Mouse (Mus musculus) liver, embryonic 16.5 days (tissue): ENCODE measurements around the gene Slc6a11. TPM values are rescaled to one million over a fixed set of nuclear protein-coding genes. Genes with fewer than 3 reads are reported as not detected.

Experiments used
- ATAC-seq: fragments of 200-750 bp; cut with Nextera tagmentation; 2 replicates; pipeline ENCODE4 v1.8.0; 2017; ENCODE audit warnings: low read depth, mild to moderate bottlenecking, moderate number of reproducible peaks, moderate library complexity
- H3K27ac ChIP-seq: fragments of 300-500 bp; sonication (generic); 2 replicates; pipeline ENCODE4 v1.5.1; 2014; ENCODE audit warnings: mild to moderate bottlenecking, low read length
- H3K27me3 ChIP-seq: fragments of 300-500 bp; sonication (generic); 2 replicates; pipeline ENCODE4 v1.6.1; 2014; ENCODE audit warnings: low read depth, low read length, mixed read lengths; ENCODE audit not compliant: control insufficient read depth, insufficient read depth
- H3K36me3 ChIP-seq: fragments of 300-500 bp; sonication (generic); 2 replicates; pipeline ENCODE4 v1.6.1; 2014; ENCODE audit warnings: mild to moderate bottlenecking; ENCODE audit not compliant: control insufficient read depth, insufficient read depth
- H3K4me1 ChIP-seq: fragments of 300-500 bp; sonication (generic); 2 replicates; pipeline ENCODE4 v1.6.1; 2014; ENCODE audit warnings: low read depth, low read length, mixed read lengths; ENCODE audit not compliant: control insufficient read depth
- H3K4me2 ChIP-seq: fragments of 300-500 bp; sonication (generic); 2 replicates; pipeline ENCODE4 v1.6.1; 2014; ENCODE audit warnings: low read depth, low read length, mixed read lengths
- H3K4me3 ChIP-seq: fragments of 300-500 bp; sonication (generic); 2 replicates; pipeline ENCODE4 v1.5.1; 2014; ENCODE audit warnings: low read depth, mild to moderate bottlenecking, low read length
- H3K9ac ChIP-seq: fragments of 300-500 bp; sonication (generic); 2 replicates; pipeline ENCODE4 v1.6.1; 2014; ENCODE audit warnings: low read depth, low read length
- H3K9me3 ChIP-seq: fragments of 300-500 bp; sonication (generic); replicated peaks from 2 replicates; pipeline ENCODE4 v1.6.1; 2016; ENCODE audit warnings: low read length; ENCODE audit not compliant: control insufficient read depth
- WGBS: fragments of 180-500 bp; shearing (Covaris S2); extraction: QIAGEN DNeasy Blood & Tissue Kit; methylation state at CpG from one replicate; pipeline ENCODE4 v1.1.7; 2014; ENCODE audit not compliant: insufficient replicate concordance; 5-methylcytosine and 5-hydroxymethylcytosine counted together
- polyA plus RNA-seq: library from polyadenylated mRNA; unstranded; fragments of >200 nt; fragmentation: Nextera tagmentation; extraction: Ambion mirVana; gene quantifications from 2 replicates; pipeline ENCODE4 v1.2.1, GENCODE M21; 2015

Gene Slc6a11
- polyA plus RNA-seq, 1 experiment from 2014 or later = not detected

DNA sequence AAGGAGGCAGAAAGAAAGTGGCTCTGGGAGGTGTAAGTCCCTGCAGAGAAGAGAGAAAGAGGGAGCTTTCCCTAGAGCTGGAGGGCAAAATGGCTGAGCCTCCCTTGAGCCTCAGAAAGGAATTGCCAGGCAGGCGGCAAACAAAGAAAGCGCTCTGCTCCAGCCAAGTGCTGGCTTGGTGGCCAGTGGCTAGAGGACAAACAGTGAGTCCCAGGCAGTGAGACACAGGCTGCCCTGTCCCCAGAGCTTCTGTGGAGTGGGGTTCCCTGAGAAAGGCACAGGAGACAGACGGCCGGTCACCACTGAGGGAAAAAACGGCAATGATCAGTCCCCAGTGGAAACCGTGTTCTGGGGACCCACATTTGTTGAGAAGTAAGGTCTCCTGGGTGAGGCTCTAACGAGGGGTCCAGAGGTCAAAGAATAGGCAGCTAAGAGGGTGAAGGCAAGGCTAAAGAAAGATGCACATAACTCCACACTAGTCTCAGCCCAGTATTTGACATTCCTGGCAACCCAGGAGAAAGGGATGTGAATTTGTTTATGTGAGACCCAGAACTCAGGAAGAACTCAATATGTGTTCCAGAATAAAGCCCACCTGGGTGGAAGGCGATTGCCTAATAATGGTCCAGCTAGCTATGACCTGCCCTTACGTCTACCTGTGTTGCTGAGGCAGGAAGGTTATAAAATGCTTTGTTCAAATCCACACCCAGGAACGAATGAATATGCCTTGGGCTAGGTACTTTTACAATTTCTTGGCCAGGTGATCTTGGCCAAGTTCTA is 153.1 kb downstream of the Slc6a11 start:
- 44% methylated on average over 10 of the region's 10 CpGs for WGBS
- Histone ChIP-seq H3K36me3 (no peaks in the 10 kb centered on the region), H3K4me1 (no peaks in the 10 kb centered on the region), H3K27me3 (peaks cover 45% of the 10 kb centered on the region), H3K4me3 (no peak overlapping the region), H3K9me3 (no peaks in the 10 kb centered on the region), H3K4me2 (no peak overlapping the region), H3K27ac (no peak overlapping the region), H3K9ac (no peak overlapping the region)
- ATAC-seq = no peak

DNA sequence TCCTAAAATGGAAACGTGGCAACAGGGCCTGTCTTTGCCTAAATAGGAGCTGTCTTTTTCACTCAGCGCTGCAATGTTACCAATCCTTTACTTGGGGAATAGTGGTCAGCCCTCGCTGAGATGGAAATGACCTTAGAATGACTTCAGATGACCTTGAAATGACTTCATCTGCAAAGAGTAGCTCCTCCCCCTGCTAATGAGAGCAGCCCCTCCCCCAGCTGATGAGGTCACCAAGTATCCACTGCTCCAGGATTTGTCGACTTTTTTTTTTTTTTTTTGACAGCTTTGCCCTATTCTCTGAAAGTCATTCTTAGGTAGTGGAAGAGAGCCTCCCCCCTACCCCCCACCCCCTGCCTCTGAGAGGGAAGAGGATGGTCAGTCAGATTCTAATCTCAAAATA is 154.4 kb downstream of the Slc6a11 start:
- no peak overlapping the region for H3K4me2 ChIP-seq
- H3K4me1 ChIP-seq = no peaks in the 10 kb centered on the region
- WGBS = 24% methylated on average over 4 of the region's 4 CpGs
- no peak overlapping the region for H3K9ac ChIP-seq
- no peak overlapping the region for H3K4me3 ChIP-seq
- H3K27ac ChIP-seq = no peak overlapping the region
- peaks cover 45% of the 10 kb centered on the region for H3K27me3 ChIP-seq
- ATAC-seq = no peak
- H3K9me3 ChIP-seq = no peaks in the 10 kb centered on the region
- H3K36me3 ChIP-seq = no peaks in the 10 kb centered on the region

DNA sequence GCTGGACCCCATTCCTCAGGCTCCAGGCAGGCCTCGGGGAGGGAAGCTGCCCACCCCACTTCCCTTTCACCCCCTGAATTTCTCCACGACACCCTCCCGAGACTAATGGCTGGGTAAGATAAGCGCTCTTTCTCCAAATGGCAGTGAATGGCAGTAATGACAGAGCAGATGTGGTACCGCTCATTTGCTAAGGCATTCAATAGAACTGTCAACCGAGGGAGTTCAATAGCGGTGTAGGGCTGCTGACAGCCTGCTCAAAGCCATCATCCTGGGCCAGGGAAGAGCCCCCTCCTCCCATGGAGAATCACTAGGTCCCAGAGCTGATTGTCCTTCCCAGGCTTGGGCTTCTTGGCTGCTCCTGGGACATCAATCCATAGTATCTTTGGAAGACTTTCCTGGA is 158.1 kb downstream of the Slc6a11 start:
- no peak for ATAC-seq
- 25% methylated on average over 7 of the region's 7 CpGs for WGBS
- Histone ChIP-seq H3K36me3 (no peaks in the 10 kb centered on the region), H3K27ac (no peak overlapping the region), H3K9ac (no peak overlapping the region), H3K4me2 (no peak overlapping the region), H3K4me3 (no peak overlapping the region), H3K27me3 (peaks cover 22% of the 10 kb centered on the region), H3K4me1 (no peaks in the 10 kb centered on the region), H3K9me3 (no peaks in the 10 kb centered on the region)

DNA sequence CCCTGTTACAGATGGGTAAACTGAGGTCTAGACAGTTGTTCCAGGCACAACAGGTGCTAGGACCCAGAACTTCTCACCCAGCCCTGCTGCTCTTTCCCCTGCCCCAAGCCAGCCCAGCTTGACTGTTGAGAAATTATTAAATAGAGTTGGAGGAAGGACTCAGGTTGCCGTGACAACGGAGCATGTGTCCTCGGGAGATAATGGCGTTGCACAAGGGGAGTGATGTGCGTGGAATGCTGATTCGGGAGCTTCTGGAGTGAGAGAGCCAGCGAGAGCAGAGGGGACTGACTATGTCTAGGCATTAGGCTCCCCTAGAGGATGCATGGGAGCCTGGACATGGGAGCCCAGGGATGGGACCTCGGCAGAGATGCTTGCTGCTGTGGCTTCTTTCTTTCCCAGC is 159.1 kb downstream of the Slc6a11 start:
- H3K27ac ChIP-seq = no peak overlapping the region
- H3K4me3 ChIP-seq = no peak overlapping the region
- no peaks in the 10 kb centered on the region for H3K36me3 ChIP-seq
- peaks cover 13% of the 10 kb centered on the region; the same call in 1 of the 2 replicates for H3K27me3 ChIP-seq
- H3K4me1 ChIP-seq = no peaks in the 10 kb centered on the region
- H3K9me3 ChIP-seq = no peaks in the 10 kb centered on the region
- no peak overlapping the region for H3K9ac ChIP-seq
- no peak overlapping the region for H3K4me2 ChIP-seq
- WGBS = 45% methylated on average over 8 of the region's 8 CpGs
- ATAC-seq = no peak

DNA sequence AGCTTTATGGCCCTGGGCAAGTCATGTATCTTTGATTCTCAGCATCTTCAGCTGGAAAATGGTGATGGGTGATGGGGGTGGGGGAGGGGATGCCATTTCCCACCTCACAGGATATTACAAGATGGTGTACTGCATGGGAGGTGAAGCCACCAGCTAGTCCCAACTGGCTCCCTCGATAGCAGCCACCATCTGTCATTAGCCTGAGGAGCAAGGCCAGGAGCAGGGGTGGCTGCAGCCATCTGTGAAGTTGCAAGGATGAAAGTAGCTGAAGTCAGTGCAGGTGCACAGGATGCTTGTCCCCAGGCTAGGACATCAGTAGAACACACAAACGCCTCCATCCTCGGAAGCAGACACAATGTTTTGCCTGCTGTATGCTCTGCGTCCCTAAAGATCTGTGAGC is 159.9 kb downstream of the Slc6a11 start:
- ATAC-seq = no peak
- Histone ChIP-seq H3K36me3 (no peaks in the 10 kb centered on the region), H3K4me3 (no peak overlapping the region), H3K4me1 (no peaks in the 10 kb centered on the region), H3K27me3 (peaks cover 8% of the 10 kb centered on the region; the same call in 1 of the 2 replicates), H3K9ac (no peak overlapping the region), H3K27ac (no peak overlapping the region), H3K4me2 (no peak overlapping the region), H3K9me3 (no peaks in the 10 kb centered on the region)
- 44% methylated on average over 4 of the region's 4 CpGs for WGBS

DNA sequence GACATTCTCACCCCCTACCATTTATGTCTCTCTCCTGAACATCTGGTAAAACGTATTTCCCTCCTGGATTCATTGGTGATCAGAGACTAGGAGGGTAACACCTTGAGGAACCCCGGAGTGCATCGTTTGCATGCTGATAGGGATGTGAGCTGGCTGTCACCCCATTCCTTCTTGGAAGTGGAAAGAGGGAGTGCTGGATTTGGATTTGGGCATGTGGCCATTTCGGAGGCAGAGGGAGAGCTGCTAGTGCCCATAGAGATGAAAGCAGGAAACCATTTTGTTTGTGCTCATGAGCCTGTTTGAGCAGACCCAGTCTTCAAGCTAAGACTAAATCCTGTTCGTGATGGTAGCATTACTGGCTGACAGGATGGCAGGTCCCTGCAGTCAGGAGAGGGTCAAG is 160.4 kb downstream of the Slc6a11 start:
- Histone ChIP-seq H3K36me3 (no peaks in the 10 kb centered on the region), H3K27ac (no peak overlapping the region), H3K27me3 (peaks cover 6% of the 10 kb centered on the region; the same call in 1 of the 2 replicates), H3K4me1 (no peaks in the 10 kb centered on the region), H3K9me3 (no peaks in the 10 kb centered on the region), H3K4me3 (no peak overlapping the region), H3K9ac (no peak overlapping the region), H3K4me2 (no peak overlapping the region)
- 37% methylated on average over 5 of the region's 5 CpGs for WGBS
- ATAC-seq = no peak

DNA sequence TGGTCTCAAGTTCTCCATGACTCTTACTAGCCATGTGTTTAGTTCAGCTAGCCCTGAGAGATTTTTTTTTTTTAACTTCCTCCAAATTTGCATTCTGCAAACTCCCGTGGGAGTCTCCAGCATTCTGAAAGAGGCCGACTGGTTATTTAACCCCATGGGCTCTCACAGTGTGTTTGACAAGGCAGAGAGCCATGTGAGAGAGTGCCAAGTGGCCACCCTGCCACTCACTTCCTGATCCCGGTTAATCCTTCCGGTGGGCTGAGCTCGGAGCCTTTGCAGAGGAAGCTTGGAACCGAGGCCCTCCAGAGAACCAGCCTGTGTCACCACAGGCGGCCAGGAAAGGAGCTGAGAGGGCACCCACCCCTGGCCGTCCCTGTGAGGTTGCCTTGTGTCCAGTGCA is 162.5 kb downstream of the Slc6a11 start:
- no peak for ATAC-seq
- H3K9me3 ChIP-seq = no peaks in the 10 kb centered on the region
- 25% methylated on average over 8 of the region's 8 CpGs for WGBS
- no peak overlapping the region for H3K27ac ChIP-seq
- H3K4me2 ChIP-seq = no peak overlapping the region
- H3K4me1 ChIP-seq = no peaks in the 10 kb centered on the region
- no peak overlapping the region for H3K4me3 ChIP-seq
- H3K9ac ChIP-seq = no peak overlapping the region
- no peaks in the 10 kb centered on the region for H3K36me3 ChIP-seq
- no peaks in the 10 kb centered on the region for H3K27me3 ChIP-seq

DNA sequence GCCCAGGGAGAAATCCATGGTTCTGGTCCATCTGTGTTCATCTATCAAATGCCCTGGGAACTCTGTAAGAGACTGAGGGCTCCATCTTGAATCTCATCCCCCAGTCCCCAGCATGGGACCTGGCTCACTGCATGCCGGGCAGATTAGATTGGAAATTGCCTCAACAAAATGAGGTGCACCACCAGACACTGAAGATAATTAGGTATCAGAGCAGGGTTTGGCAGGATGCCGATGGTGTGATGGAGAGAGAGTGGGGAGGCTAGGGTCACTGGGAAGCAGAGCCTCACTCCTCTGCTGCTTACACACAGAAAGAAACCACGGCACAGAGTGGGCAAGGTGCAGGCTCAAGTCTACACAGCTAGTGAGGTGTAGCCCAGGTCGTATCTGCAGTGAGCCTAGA is 164.0 kb downstream of the Slc6a11 start:
- WGBS = 54% methylated on average over 4 of the region's 4 CpGs

DNA sequence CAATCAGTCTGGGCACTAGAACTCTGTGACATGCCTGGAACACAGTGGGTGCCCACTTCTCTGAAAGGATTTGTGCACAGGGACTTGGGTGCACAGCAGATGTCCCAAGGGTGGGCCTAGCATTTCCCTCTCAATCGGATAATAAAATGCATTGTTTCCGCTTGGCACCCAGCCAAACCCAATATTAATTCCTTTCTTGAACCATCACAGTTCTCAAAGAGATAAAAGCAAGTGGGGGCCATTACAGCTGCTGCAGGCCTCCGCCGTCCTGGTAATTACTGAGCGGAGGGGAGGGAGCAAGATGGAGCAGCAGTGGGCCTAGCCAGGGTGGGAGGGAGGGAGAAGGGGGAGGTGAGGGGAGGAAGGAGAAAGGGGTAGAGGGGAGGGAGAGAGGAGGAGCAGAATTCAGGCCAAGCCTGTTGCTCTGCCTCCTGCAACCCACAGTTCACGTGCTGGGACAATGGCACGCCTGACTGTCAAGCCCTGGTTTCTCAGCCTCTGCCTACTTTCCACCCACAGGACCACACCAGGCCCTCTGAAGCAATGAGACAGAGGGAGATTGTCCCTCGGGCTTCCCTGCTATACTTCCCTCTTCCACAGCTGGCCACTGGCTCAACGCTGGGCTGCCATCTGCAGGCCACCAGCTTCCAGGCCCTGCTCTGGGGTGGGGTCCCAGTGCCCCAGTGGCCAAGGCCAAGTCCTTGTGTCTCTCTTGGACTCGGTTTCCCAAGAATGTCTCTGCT is 166.4 kb downstream of the Slc6a11 start:
- no peak for ATAC-seq
- Histone ChIP-seq H3K9me3 (no peaks in the 10 kb centered on the region), H3K27me3 (no peaks in the 10 kb centered on the region), H3K27ac (no peak overlapping the region), H3K36me3 (no peaks in the 10 kb centered on the region), H3K4me3 (no peak overlapping the region), H3K4me2 (no peak overlapping the region), H3K4me1 (no peaks in the 10 kb centered on the region), H3K9ac (no peak overlapping the region)
- 46% methylated on average over 10 of the region's 10 CpGs for WGBS

More for the DNA sequence above, 164.0 kb downstream of the Slc6a11 start:
- Histone ChIP-seq H3K27ac (no peak overlapping the region), H3K27me3 (no peaks in the 10 kb centered on the region), H3K4me3 (no peak overlapping the region), H3K4me1 (no peaks in the 10 kb centered on the region), H3K36me3 (no peaks in the 10 kb centered on the region), H3K9me3 (no peaks in the 10 kb centered on the region), H3K4me2 (no peak overlapping the region), H3K9ac (no peak overlapping the region)
- no peak for ATAC-seq
